Mouse (Mus musculus) hindbrain, embryonic 12.5 days (tissue): ENCODE data around the gene Kcnip4. TPM values are rescaled to one million over a fixed set of nuclear protein-coding genes. Genes with fewer than 3 reads are reported as not detected.

Experiments
- ATAC-seq: fragments of 200-750 bp; cut with Nextera tagmentation; 2 replicates; pipeline ENCODE4 v1.8.0; 2017; ENCODE audit warnings: moderate TSS enrichment; ENCODE audit not compliant: low FRiP score
- H3K27ac ChIP-seq: fragments of 300-500 bp; sonication (generic); 2 replicates; pipeline ENCODE4 v1.5.1; 2016; ENCODE audit warnings: mild to moderate bottlenecking
- H3K27me3 ChIP-seq: fragments of 300-500 bp; sonication (generic); 2 replicates; pipeline ENCODE4 v1.6.1; 2016; ENCODE audit warnings: mild to moderate bottlenecking
- H3K36me3 ChIP-seq: fragments of 300-500 bp; sonication (generic); 2 replicates; pipeline ENCODE4 v1.6.1; 2016; ENCODE audit warnings: mild to moderate bottlenecking
- H3K4me1 ChIP-seq: fragments of 300-500 bp; sonication (generic); 2 replicates; pipeline ENCODE4 v1.6.1; 2016
- H3K4me2 ChIP-seq: fragments of 300-500 bp; sonication (generic); replicated peaks from 2 replicates; pipeline ENCODE4 v1.6.1; 2016; ENCODE audit warnings: mild to moderate bottlenecking
- H3K4me3 ChIP-seq: fragments of 300-500 bp; sonication (generic); 2 replicates; pipeline ENCODE4 v1.5.1; 2016; ENCODE audit warnings: mild to moderate bottlenecking
- H3K9ac ChIP-seq: fragments of 300-500 bp; sonication (generic); 2 replicates; pipeline ENCODE4 v1.6.1; 2016; ENCODE audit warnings: mild to moderate bottlenecking, moderate library complexity
- H3K9me3 ChIP-seq: fragments of 300-500 bp; sonication (generic); replicated peaks from 2 replicates; pipeline ENCODE4 v1.6.1; 2016; ENCODE audit warnings: mild to moderate bottlenecking
- WGBS: fragments of 180-500 bp; shearing (Covaris S2); methylation state at CpG from one replicate; pipeline ENCODE4 v1.1.7; 2016; 5-methylcytosine and 5-hydroxymethylcytosine counted together
- polyA plus RNA-seq: library from polyadenylated mRNA; unstranded; fragments of >200 nt; fragmentation: Nextera tagmentation; extraction: Ambion mirVana; gene quantifications from 2 replicates; pipeline ENCODE4 v1.2.1, GENCODE M21; 2016

Gene Kcnip4
- polyA plus RNA-seq, 1 experiment from 2014 or later, result 4.8 TPM

- H3K4me2 ChIP-seq, result no peak overlapping the region
- H3K27me3 ChIP-seq, result no peaks in the 10 kb centered on the region
- no peak overlapping the region for H3K27ac ChIP-seq
- no peaks in the 10 kb centered on the region for H3K9me3 ChIP-seq
- H3K4me1 ChIP-seq, result no peaks in the 10 kb centered on the region
- no peak overlapping the region for H3K4me3 ChIP-seq
- no peak overlapping the region for H3K9ac ChIP-seq
- no peaks in the 10 kb centered on the region for H3K36me3 ChIP-seq
- ATAC-seq, result no peak
- WGBS, result 84% methylated on average over 1 of the region's 1 CpGs
Measured at GRCm38 (mm10) chr5:49188236-49188635, 336.5 kb downstream of the Kcnip4 start.

DNA sequence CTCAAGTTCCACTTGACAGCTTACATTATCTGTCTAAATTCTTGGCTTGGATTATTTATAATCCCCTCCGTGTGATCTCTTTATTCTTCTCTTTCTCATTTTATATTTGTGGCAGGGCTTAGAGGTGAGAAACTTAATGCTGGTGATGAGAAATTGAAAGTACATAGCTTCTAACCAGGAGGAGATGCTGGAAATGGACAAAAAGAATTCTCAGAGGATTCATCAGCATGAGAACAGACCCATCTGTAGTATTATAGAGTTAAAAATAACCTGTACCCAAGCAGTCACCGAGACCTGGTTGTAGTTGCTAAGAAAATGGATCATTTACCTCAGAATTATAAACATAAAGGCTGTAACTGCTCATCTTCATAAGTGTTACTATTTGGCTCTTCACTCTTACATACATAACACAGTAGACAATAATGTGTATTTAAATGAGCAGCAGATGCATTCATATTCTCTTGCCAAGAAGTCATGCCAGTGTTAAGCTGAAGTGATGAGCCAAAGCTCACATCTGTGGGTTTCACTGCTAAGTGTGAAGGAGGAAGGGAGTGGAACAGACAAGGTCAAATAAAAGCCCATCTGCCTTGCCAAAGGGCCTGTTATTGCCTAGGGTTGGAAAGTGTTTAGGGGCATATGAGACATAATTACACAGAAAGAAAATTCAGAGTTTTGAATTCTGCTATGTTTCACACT lies 374.4 kb downstream of the Kcnip4 start:
- Histone ChIP-seq H3K36me3 (no peaks in the 10 kb centered on the region), H3K27me3 (no peaks in the 10 kb centered on the region), H3K4me2 (no peak overlapping the region), H3K4me3 (no peak overlapping the region), H3K4me1 (no peaks in the 10 kb centered on the region), H3K27ac (no peak overlapping the region), H3K9ac (no peak overlapping the region), H3K9me3 (no peaks in the 10 kb centered on the region)
- WGBS, result 84% methylated on average over 2 of the region's 2 CpGs
- ATAC-seq, result no peak

DNA sequence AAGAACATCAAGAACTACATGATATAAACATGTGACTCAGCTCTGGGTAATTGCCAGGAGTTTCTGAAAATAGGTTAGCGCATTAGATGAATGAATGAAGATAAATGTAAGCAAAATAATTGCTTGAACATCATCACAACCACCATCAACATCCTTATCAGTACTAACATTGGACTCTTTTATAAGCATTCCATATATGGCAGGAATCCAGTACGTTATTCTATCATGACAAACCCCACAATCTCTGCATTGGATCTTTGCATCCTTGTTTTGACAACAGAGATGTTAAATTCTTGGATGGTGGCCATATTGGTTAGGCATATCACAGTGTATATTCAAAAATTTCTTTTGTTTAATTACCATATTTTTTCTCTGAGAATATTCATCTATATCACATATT lies 375.0 kb downstream of the Kcnip4 start:
- no peaks in the 10 kb centered on the region for H3K9me3 ChIP-seq
- no peaks in the 10 kb centered on the region for H3K36me3 ChIP-seq
- H3K27ac ChIP-seq, result no peak overlapping the region
- H3K9ac ChIP-seq, result no peak overlapping the region
- no peak overlapping the region for H3K4me2 ChIP-seq
- H3K4me1 ChIP-seq, result no peaks in the 10 kb centered on the region
- no peaks in the 10 kb centered on the region for H3K27me3 ChIP-seq
- 88% methylated on average over 2 of the region's 2 CpGs for WGBS
- H3K4me3 ChIP-seq, result no peak overlapping the region
- ATAC-seq, result no peak

- Histone ChIP-seq H3K4me1 (no peaks in the 10 kb centered on the region), H3K27ac (no peak overlapping the region), H3K4me2 (no peak overlapping the region), H3K9me3 (no peaks in the 10 kb centered on the region), H3K4me3 (no peak overlapping the region), H3K36me3 (no peaks in the 10 kb centered on the region), H3K27me3 (no peaks in the 10 kb centered on the region), H3K9ac (no peak overlapping the region)
- 81% methylated on average over 5 of the region's 5 CpGs for WGBS
- ATAC-seq, result no peak
Measured at GRCm38 (mm10) chr5:49095432-49095831, 429.3 kb downstream of the Kcnip4 start.

- ATAC-seq, result no peak
- Histone ChIP-seq H3K9me3 (no peaks in the 10 kb centered on the region), H3K4me1 (no peaks in the 10 kb centered on the region), H3K9ac (no peak overlapping the region), H3K36me3 (no peaks in the 10 kb centered on the region), H3K27me3 (no peaks in the 10 kb centered on the region), H3K4me3 (no peak overlapping the region), H3K27ac (no peak overlapping the region), H3K4me2 (no peak overlapping the region)
- WGBS, result 61% methylated on average over 2 of the region's 2 CpGs
Measured at GRCm38 (mm10) chr5:49094945-49095344, 429.8 kb downstream of the Kcnip4 start.

- Histone ChIP-seq H3K36me3 (no peaks in the 10 kb centered on the region), H3K9me3 (no peaks in the 10 kb centered on the region), H3K27ac (no peak overlapping the region), H3K4me1 (no peaks in the 10 kb centered on the region), H3K4me2 (no peak overlapping the region), H3K9ac (no peak overlapping the region), H3K4me3 (no peak overlapping the region), H3K27me3 (no peaks in the 10 kb centered on the region)
- 56% methylated on average over 3 of the region's 3 CpGs for WGBS
- no peak for ATAC-seq
Measured at GRCm38 (mm10) chr5:49094306-49094705, 430.4 kb downstream of the Kcnip4 start.

DNA sequence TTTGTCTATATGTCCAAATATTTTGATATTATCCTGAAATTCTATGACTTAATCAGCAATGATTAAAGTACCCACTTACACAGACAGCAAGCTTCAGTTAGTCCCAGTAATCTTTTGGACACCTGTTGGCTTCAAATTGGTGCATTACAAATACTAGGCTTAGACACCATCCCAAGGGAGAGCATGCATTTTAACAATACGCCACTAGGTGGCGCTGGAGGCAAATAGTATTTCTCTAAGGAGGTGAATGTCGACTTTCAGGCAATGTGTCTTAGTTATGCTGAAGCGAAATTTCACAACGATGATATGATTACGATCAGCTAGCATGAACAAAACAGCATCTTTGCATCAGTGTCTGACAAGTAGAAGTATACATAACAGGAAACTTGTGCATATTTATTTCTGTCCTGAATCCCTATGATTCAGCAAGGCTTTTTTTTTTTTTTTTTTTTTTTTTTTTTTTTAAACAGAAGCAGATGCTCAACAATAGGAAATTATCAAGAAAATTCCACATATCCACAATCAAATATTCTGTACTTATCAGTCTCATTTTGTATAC lies 434.5 kb downstream of the Kcnip4 start:
- no peaks in the 10 kb centered on the region for H3K27me3 ChIP-seq
- H3K27ac ChIP-seq, result no peak overlapping the region
- H3K36me3 ChIP-seq, result no peaks in the 10 kb centered on the region
- no peaks in the 10 kb centered on the region for H3K9me3 ChIP-seq
- ATAC-seq, result peak; percentile 80
- H3K9ac ChIP-seq, result no peak overlapping the region
- H3K4me1 ChIP-seq, result no peaks in the 10 kb centered on the region
- no peak overlapping the region for H3K4me3 ChIP-seq
- 16% methylated on average over 6 of the region's 6 CpGs for WGBS
- H3K4me2 ChIP-seq, result no peak overlapping the region; the same call in 1 of the 2 replicates

DNA sequence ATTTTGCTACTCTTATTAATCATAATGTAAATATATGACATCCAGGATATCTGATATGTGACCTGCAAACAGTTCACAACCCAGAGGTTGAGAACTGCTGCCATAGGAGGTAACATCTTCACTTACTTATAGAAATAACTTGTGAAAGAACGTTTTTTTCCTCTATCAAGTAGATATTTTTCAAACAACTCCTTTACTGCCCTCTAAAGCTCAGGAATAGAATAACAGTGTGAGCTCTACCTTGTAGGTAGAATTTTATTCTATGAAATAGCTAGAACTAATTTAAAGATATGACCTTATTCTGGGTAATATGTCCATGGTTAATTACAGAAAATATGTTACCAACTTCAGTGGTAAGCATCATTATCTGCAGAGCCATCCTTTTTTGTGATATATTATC lies 459.1 kb downstream of the Kcnip4 start:
- WGBS, result 33% methylated on average over 1 of the region's 1 CpGs
- no peaks in the 10 kb centered on the region for H3K27me3 ChIP-seq

GRCm38 (mm10) chr5:49058926-49059325 lies 465.8 kb downstream of the Kcnip4 start:
- H3K9me3 ChIP-seq, result no peaks in the 10 kb centered on the region
- H3K4me2 ChIP-seq, result no peak overlapping the region
- no peaks in the 10 kb centered on the region for H3K4me1 ChIP-seq
- H3K4me3 ChIP-seq, result no peak overlapping the region
- H3K27ac ChIP-seq, result no peak overlapping the region
- no peak overlapping the region for H3K9ac ChIP-seq
- H3K36me3 ChIP-seq, result no peaks in the 10 kb centered on the region
- H3K27me3 ChIP-seq, result no peaks in the 10 kb centered on the region
- no peak for ATAC-seq

More for the DNA sequence above, 459.1 kb downstream of the Kcnip4 start:
- Histone ChIP-seq H3K4me3 (no peak overlapping the region), H3K36me3 (no peaks in the 10 kb centered on the region), H3K4me2 (no peak overlapping the region), H3K9ac (no peak overlapping the region), H3K9me3 (no peaks in the 10 kb centered on the region), H3K27ac (no peak overlapping the region), H3K4me1 (no peaks in the 10 kb centered on the region)
- ATAC-seq, result no peak

- Histone ChIP-seq H3K27ac (no peak overlapping the region), H3K9me3 (no peaks in the 10 kb centered on the region), H3K4me2 (no peak overlapping the region), H3K4me3 (no peak overlapping the region), H3K9ac (no peak overlapping the region), H3K36me3 (no peaks in the 10 kb centered on the region), H3K4me1 (no peaks in the 10 kb centered on the region), H3K27me3 (no peaks in the 10 kb centered on the region)
- WGBS, result 86% methylated on average over 4 of the region's 4 CpGs
- no peak for ATAC-seq
Measured at GRCm38 (mm10) chr5:49057636-49058340, 466.9 kb downstream of the Kcnip4 start.

- no peak overlapping the region for H3K27ac ChIP-seq
- no peaks in the 10 kb centered on the region for H3K4me1 ChIP-seq
- no peak overlapping the region for H3K4me2 ChIP-seq
- H3K9me3 ChIP-seq, result no peaks in the 10 kb centered on the region
- no peak overlapping the region for H3K4me3 ChIP-seq
- no peaks in the 10 kb centered on the region for H3K27me3 ChIP-seq
- ATAC-seq, result 0 out of 2 replicates have a peak, but pooled peaks have one; percentile 8
- H3K9ac ChIP-seq, result no peak overlapping the region
- H3K36me3 ChIP-seq, result no peaks in the 10 kb centered on the region
- 77% methylated on average over 1 of the region's 1 CpGs for WGBS
Measured at GRCm38 (mm10) chr5:49047960-49048359, 476.7 kb downstream of the Kcnip4 start.

GRCm38 (mm10) chr5:49041259-49041845 lies 483.4 kb downstream of the Kcnip4 start:
- Histone ChIP-seq H3K27ac (no peak overlapping the region), H3K36me3 (no peaks in the 10 kb centered on the region), H3K4me2 (no peak overlapping the region), H3K9ac (no peak overlapping the region), H3K27me3 (no peaks in the 10 kb centered on the region), H3K4me1 (no peaks in the 10 kb centered on the region), H3K9me3 (no peaks in the 10 kb centered on the region), H3K4me3 (no peak overlapping the region)
- ATAC-seq, result no peak
- WGBS, result 41% methylated on average over 6 of the region's 6 CpGs
